Mouse (Mus musculus): ENCODE measurements around the gene Rfx6.

Gene Rfx6

DNA sequence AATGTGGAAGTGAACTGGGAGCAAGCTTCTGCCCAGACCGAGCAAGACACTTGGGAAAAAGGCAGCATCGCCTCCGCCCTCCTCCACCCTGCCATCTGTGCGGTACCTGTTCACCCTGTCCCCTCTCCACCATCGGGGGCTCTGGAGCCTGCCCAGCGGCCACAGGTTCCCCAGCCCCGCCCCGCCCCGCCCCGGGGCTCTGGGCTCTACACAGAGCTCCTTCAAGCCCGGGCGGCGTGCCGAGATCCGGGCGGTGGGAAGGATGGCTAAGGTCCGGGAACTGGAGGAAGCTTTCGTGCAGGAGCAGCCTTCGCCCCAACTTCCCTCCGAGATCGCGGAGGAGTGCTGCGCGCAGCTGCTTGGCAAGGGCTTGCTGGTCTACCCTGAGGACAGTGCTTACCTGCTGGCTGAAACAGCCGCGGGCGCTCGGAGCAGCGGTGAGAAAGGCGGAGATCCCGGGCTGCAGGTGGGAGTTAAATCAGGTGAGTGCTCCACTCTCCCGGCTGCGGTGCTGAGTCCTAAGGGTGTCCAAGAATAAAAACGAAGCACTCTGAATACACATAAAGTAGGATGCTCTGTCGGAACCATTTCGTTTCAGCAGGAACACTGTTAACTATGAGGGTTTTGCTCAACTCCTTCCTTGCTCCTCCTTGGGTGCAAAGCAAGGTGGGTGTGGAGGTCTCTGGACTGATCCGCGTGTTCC, at the start of gene Rfx6:
Rfx6 (plus strand) TSS at position 209 of the 703 bp plus-strand sequence.
- DNase-seq, result peak; percentile 24 to 34

DNA sequence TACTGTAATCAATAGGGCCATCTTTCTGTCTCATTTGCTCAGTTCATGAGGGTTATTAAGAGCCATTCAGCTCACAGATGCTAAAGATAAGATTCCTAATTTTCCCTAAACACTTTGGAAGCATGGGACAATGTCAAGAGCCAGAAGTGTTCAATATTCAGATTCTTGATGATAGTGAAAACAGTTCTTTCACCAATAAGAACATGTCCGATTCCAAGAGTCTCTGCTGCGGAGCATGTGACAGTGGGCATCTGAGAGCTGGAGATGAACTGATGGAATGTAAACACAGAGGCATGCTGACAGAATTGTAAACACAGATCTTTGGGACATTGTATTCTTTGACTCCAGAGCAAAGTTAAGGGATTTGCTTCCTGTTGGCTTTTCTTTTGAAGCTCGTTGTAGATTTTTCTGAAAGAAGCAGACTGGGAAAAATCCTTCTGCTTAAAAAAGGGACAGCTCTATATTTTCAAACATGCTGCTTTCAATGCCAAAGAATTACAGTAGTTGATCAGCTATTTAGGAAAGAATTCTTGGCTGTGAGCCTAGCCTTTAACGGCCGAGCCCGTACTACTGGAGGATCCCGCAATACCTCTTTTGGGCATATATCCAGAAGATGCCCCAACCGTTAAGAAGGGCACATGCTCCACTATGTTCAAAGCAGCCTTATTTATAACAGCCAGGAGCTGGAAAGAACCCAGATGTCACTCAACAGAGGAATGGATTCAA, 46.0 kb upstream of the Rfx6 start, which contains the start of gene Gprc6a:
Gprc6a (minus strand) TSS at position 51 of the 726 bp plus-strand sequence.
- DNase-seq, result no peak

DNA sequence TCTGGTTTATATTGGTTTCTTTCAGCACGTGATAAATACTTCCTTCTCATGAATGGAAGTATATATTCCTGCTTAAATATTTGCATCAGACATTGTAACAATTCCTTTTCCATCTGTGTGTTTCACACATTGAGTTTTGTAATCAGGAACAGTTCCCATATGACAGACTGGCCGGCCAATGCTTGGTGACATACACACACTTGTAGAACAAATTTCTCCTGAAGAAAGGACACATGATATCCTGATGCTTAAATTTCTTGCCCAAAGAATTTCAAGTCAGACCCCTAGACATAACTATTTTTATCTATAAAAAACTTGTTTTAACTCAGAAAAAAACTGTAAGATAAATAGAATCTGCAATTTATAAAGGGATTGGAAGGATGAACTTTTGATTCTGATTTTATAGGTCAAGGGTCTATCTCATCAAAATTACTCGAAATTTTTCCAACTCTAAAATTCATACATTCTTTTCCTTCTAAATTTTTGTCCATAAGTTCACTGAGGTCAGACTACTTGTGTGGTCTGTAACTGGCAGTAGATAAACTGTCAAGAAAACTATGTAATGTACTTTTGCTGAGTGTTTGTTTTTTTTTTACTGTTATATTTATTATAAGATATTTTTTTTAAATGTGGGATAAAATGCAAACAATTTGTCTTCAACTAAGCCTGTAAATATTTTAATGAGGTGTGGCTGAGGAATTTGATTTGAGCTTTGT, 27.9 kb upstream of the Rfx6 start:
- no peak for DNase-seq

DNA sequence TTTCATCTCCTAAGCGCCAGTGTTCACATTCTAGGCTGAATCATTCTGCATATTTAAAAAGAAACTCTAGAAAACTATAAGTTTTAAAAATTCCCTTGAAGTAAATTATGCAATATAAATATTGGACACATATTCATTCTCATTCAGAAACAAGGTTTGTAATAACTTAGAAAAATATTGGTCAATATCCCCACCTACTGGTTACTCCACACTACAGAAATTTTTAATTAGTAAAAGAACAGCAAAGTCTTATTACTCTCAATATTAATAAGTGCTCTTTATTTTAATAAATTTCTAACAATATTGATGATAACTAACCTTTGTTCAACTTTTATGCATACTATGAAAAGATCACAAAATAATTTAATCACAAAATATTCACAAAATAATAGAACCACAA, 20.2 kb upstream of the Rfx6 start:
- no peak for DNase-seq

DNA sequence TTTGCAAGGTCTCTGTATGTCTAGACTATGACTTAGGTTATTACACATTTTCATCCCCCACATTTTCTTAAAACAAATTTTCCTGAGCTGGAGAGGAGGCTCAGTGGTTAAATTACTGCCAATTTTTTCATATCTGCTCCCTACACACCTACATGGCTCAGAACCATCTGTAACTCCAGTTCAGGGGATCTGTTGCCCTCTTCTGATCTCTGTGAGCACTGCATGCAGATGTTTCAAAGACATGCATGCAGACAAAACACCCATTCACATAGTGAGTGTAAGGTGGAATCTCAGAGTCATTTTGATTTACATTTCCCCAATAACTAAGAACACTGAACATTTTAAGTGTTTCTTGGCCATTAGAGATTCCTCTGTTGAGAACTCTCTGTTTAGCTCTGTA, 8.2 kb upstream of the Rfx6 start:
- no peak for DNase-seq

DNA sequence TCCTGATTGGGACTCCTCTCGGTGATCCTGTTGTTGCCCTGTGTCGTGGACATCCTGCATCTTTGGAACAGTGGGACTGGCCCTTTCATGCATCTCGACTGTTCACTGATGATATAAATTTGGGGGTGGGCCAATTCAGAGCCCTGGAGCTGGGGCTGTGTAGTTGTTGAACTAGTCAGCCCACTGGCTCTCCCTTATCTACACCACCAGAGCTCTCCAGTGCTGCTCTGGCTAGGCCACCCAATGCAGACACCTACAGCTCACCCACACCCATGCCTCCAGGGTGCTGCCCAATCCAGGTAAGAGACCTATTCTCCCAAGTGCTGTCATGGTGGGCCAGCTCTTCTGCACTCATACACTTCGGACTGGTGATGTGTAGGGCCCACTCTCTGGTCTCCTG, 6.0 kb upstream of the Rfx6 start:
- no peak for DNase-seq

DNA sequence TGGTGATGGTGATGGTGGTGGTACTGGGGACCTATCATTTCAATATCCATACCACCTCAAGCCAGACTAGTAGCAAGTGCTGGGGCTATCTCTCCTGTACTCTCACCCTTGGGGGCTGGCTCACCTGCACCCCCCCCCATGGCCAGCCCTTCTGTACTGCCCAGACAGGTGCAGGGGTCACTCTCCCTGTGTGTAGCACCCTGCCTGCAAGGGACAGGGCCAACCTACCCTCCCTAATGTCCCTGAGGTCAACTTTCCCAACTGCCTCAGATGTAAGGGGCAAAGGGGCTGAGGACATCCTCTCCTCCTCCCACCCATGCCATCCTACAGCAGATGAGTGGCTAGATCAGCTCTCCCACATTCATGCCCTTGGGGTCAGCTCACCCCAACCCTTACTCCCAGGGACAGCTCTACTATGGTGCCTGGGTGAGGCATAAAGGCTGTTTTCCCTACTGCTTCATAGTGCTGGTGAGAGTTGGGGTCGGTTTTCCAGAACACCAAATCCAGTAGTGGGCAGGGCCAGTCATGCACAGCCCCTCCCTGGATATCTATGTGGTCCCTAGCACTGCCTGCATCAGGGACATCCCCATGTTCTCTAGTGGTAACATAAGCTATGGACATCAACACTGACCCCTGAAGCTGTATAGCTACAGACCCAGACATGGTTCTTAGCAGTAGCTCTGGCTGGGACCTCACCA, 5.3 kb upstream of the Rfx6 start:
- DNase-seq, result no peak

DNA sequence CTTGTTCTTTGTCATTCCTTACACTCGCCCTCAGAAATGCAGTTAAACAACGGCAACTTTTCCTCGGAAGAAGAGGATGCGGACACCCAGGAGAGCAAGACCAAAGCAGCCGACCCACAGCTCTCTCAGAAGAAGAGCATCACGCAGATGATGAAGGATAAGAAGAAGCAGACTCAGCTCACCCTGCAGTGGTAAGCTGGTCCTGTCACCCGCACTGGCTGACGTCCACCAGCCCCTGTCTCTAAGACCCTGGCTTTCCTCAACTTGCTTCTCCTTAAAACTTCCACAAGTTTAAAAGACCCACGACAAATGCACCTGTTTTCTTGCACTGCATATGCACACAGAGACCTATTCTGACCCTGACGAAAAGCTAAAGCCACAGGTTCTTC, 689 bp downstream of the Rfx6 start:
- DNase-seq, result no peak

DNA sequence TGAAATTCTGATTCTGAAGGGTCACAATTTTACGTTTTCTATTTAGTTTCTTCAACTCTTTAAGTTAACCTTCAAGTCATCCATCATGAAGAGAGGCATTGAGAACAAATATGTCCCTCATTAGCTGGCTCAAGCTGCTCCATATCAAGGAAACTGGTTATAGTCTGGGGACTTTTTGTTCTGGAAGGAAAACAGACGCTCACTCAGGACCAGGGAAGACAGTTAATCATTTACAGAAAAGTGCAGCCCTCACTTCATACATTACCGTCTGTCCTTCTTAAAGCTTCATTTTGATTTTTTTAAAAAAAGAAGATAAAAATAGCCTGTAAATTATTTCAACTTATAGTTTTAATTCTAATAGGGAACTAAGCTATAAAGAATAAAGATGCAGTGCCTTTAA, 43.3 kb downstream of the Rfx6 start:
- no peak for DNase-seq

DNA sequence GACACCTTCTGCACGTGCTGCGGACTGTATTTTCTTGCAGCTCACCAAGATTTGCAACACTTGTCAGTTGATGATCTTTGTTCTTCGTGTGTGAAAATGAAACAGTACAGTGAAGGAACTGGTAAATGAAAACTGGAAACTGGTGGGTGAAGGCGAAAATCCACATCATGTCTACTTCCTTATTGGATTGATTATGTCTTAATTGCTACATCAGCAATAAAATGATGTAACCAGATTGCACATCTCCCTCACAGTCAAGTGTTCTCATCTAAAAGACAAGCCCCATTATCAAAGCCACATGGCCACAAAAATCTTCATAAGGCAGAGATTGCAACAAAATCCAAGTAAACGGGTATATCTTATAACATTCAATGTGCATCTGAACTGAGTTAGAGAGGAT, 83.9 kb downstream of the Rfx6 start:
- DNase-seq, result no peak

DNA sequence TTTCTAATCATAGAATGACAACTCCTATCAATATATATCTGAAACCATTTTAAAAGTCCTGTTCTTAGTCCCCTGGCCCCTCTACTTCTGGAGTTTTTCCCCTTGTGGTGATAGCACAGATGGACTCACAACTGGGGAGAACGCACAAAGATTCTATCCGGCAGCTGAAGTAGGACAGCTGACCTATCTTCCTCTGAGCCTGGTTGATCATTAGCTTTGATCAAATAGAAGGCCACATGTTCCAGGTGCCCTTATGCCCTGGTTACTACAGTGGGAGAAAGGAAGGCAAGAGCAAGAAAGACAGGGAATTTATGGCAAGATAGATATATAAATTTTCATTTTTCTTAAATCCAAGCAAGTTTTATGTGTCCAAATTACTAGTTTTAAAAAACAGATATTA, 85.7 kb downstream of the Rfx6 start:
- DNase-seq, result no peak

DNA sequence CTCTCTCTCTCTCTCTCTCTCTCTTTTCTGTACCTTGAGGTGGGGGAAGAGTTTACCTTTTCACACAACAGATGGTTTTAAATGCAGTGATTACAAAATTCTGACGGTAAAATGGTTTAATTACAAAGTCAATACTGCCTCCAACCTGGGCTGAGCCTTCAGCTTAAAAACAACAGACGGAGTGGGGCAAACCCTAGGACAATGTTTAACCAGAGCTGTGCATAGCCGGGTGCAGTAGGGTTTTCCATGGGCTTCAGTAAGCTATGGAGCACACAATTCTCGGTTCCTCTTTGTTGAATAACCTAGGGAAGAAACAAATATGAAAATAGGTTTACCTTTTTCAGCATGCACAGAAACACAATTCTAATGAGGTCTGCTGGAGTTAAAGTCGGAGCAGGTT, 90.9 kb downstream of the Rfx6 start:
- peak in 1 of 2 experiments; percentile 1 for DNase-seq

DNA sequence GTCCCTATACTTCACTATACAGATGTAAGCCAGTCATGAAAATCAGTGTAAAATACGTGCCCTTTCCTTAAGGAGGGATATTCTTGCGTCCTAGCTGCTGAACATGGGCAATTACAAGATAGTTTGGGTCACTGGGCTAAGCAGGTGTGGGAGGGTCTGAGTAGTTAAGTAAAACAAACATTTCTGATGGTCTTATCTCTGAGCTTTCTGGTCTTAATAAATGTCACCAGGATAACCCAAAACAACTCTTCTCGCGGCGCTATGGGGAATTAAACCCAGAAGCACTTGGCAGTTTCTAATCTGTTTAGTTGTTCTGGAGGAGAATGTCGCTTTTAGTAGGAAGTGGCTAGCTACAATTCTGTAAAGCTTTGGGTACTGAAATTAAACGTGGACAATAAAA, 91.7 kb downstream of the Rfx6 start:
- DNase-seq, result no peak

DNA sequence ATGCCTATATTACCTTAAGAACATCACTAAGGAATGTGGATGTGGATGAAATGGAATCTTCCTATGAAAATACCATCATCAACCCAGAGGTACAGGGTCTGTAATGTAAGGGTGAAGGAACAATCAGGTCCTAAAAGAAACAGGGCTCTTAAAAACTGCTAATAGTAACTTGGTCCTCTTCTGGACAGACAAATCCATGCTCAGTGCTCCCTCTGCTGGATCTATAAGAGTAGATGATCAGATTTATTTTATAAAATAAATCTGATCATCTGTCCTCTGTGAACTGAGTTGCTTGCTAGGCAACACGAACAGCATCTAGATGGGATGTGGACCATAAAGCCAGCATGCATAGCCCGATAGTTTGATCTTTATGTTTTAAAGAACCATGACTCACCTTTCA, 102.1 kb downstream of the Rfx6 start:
- DNase-seq, result no peak
